Mouse (Mus musculus): Measurements from ENCODE around the gene Cd2. TPM values are rescaled to one million over a fixed set of nuclear protein-coding genes. Genes with fewer than 3 reads are reported as not detected.

The Cd2 gene
- total RNA-seq, 2 experiments from 2014 or later = not detected

DNA sequence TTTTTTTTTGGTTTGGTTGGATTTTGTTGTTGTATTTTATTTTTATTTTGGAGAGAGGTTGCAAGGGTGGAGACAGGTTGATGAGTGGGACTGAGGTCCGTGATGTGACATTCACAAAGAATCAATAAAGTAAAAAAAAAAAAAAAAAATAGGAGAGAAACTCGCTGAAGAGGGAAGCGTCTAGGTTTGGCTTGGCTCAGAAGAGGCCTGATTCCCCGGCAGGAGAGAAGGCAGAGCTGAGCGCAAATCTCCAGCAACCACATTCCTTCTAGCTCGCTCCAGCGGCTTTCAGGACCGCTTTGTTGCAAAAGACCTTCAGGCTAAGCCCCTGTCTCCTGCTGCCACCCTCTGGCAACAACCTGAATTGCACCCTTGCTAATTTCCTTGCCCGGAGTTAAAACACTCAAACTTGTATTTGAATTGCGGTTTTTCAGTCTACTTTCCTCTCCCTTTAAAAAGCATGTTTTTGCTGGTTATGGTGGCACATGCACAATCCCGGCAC lies 7.7 kb upstream of the Cd2 start:
- peak; percentile 91 to 96 for DNase-seq (ENCODE audit: low spot score in 2 of 2)
- intact Hi-C loops (cut with DNase I) = loop anchor here (1.0 to 2.0 kb wide), 2 partner anchors 191 to 321 kb away; no protein-coding TSS in a partner anchor

DNA sequence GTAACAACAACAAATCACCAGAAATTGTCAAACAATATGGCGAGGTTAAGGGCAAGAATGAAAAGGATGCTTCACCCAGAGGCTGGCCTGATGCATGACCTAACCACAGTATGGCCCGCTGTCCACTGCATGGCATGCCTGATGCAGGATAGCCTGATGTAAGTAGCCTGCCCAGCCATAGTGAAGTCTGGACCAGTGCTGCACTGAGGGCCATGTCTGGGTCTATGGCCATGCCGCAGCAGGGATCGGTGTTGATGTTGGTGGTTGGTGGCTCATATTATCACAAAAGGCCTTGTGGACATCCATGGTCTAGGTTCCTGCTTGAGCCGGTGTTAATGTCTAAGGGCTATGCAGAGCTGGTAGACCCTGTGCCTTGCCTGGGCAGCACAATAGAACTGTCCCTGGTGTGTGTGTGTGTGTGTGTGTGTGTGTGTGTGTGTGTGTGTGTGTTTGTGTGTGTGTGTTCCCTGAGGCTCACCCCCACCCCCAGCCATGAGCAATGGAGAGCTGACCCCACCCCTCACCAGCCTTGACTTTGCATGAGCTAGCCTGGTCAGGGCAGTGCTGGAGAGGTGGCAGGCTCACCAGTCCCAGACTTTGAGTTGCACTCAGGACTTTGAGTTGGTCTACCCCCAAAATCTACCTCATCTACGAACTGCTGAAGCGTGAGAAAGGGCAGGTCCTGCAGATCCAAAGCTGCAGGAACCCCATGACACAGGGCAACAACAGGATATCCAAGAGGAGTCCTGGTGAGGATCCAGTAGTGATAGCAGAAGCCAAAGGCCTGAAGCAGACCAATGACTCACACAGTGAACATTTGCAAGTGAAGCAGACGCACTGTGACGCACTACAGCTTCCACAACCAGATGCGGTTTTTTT lies 7.0 kb upstream of the Cd2 start:
- no peak for DNase-seq (ENCODE audit: low spot score in 2 of 2)
- intact Hi-C loops (cut with DNase I) = loop anchor here (1.0 to 2.0 kb wide), 2 partner anchors 190 to 320 kb away; no protein-coding TSS in a partner anchor

DNA sequence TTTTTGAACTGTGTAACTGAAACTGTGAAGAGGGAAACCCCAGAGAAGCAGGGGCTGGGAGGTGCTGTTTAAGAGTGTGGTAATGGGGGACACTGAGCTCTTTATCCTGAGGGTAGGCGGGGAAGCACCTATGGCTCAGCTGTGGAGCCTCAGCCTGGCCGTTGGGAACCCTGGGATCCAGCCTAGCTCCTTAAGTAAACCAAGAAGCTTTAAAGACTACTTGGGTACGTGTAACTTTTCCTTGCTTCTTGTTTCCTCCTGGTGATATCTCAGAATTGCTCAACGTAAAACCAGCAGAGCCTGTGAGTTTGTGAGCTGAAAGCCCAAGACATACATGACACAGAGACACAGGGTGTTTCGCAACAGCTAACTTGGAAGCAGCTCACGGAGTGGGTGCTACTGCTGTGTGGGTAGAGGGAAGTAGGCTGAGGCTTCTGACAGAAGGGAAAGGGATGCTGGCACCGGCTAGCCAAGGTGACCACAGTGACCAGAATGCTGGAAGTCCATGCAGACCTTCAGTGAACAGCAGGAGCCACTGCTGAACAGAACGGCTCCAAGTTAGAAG lies 5.9 kb upstream of the Cd2 start:
- no peak for DNase-seq (ENCODE audit: low spot score in 2 of 2)
- intact Hi-C loops (cut with DNase I) = loop anchor here (2.0 kb wide), 1 partner anchor 189 kb away; no protein-coding TSS in a partner anchor

DNA sequence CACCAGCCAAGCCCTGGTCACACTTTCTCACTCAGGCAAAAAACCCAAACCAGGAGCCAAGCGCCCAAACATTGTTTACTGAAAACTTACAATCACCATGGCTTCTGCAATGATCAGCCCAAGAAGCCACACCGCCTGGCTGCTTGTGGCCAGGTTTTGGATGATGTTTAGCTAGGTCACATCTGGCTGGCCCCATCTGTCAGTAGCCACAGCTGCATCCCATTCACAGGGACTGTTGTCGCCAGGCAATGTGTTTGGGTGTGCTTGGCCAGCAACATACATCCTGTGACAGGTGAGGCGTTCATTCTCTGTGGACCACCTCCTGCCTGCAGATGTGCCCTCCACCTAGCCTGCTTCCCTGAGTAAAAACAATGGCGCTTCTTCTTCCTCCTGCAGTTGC lies 4.9 kb upstream of the Cd2 start:
- intact Hi-C loops (cut with DNase I) = no loop called here
- DNase-seq (ENCODE audit: low spot score in 2 of 2) = no peak

DNA sequence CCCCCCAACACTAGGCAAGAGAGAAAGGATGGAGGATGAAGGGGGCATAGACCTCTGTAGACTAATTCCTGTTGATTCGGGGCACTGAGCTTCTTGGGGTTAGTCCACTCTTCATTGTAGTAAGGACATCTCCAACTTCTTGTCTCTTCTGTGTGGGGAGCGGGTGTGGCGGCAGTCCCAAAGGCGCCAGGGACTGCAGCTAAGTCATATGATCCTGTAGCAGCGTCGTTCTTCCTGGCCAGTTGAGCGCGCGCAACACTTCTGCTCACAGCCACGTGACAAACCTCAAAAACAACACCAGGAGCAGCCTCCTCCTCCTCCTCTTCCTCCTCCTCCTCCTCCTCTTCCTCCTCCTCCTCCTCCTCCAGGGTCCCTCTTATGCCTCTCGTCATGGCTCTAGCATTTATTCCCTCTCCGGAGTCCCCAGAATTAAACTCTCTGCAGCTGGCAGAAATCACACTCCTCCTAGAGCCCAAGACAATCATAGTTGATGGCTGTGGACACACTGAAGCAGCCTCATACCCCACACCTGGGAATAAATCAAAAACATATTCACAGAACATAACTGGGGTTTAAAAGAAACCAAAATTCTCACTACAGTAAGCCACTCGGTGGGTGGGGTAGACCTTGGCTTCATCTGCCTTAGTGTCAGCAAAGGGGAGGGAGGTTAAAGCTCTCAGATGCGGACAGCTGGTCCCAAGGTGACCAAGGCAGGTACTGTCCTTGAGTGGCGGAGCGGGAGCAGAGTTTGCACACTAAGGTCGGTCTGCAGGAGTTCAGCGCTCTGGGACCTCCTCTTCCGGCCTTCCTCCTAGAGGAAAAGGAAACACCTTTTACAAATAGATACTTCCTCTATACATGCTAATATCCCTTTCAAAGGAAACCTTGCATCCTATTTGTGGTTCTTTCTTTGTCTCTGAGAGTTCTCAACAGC lies 3.1 kb upstream of the Cd2 start:
- intact Hi-C loops (cut with DNase I) = no loop called here
- DNase-seq (ENCODE audit: low spot score in 2 of 2) = no peak

DNA sequence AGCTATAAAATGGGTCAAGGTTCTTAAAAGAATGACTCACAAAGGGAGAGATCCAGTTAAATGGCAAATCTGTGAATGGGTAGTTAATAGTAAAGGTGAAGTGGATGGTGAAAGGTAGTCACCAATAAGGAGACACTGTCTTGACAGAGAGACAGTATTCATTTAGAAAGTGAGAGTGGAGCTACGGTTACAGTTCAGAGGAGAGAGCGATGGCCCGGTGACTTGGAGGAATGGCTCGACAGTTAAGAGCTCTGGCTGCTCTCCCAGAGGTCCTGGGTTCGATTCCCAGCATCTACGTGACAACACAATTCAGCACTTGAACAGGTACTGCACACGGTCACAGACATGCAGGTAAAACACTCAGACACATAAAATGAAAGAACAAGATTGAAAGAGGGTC lies 2.3 kb upstream of the Cd2 start:
- intact Hi-C loops (cut with DNase I) = no loop called here
- no peak for DNase-seq (ENCODE audit: low spot score in 2 of 2)

DNA sequence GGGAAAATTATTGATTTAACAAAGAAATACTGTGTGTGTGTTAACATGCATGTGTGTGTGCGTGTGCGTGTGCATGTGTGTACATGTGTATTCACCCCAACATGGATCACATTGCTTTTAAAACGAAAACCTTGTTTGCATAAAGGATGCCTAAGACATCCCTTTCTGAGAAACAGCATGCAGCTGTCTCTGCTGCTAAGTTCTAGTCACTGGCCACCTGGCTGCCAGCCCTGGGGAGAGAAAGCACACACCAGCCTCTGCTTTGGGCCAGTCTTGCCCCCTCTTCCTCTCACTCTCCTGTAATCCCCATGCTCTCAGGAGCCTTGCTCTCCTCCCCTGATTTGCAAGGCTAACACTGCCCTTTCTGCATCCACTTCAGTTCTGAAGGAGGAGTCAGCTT lies 1.7 kb upstream of the Cd2 start:
- DNase-seq (ENCODE audit: low spot score in 2 of 2) = no peak
- intact Hi-C loops (cut with DNase I) = no loop called here

DNA sequence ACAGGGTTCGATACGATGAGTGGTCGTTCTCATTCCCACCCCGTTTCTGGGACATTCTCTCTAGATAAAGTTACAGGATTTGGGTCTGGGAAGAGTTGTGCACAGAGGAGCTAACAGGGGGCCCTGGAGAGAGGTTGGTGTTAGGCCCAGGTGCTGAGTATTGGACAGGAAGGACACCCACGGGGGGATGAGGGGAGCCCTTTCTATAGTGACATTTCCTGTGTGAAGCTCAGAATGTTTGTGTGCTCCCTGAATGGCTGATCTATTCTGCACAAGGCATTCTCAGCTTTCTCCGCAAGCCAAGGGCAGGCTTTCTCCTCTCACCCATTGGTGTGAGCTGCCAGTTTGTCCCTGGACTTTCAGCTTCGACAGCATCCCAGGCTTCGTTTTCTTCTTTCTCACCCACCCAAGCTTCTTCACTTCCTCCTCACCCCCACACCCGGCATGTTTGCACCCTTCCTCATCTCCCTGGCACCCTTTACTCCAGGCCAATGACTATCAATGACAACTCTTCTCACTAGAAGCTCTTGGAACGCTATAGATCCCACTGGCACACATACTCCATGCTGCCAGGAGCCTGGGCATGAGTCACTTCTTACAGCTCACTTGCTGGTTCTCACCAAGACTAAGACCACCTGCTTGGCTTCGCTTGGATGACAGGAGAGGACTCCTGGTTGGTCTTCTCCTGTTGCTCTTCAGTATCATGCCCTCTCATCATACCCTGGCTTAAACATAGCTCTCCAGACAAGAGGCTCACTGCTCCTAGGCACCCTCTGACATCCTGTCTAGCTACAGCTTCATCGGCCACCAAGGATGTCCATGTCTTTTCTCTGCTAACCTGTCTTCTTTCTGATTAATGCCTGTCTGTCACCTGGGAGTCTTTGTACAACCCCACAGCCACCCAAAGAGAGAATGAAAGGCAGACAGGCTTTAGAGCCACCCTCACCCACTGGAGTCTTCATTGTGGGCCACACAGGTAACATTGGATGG lies 1.1 kb downstream of the Cd2 start:
- intact Hi-C loops (cut with DNase I) = no loop called here
- DNase-seq (ENCODE audit: low spot score in 2 of 2) = no peak

DNA sequence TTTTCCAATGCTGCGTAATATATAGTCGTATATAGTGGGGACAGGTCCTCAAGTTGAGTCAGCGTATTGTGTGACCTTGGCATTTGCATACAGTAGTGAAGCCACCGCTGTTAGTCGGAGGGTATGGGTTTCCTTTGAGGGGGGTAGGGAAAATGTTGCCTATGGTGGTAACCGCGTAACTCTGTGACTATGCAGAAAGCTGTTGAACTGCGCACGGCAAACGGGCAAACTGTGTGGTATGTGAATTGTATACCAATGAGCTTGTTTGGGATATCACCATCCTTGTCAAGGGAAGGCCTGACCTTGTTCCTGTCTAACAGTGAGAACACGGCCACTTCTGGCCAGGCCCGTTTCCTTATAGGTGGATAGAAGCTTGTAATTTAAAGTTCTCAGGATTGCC lies 1.9 kb downstream of the Cd2 start:
- intact Hi-C loops (cut with DNase I) = no loop called here
- no peak for DNase-seq (ENCODE audit: low spot score in 2 of 2)

DNA sequence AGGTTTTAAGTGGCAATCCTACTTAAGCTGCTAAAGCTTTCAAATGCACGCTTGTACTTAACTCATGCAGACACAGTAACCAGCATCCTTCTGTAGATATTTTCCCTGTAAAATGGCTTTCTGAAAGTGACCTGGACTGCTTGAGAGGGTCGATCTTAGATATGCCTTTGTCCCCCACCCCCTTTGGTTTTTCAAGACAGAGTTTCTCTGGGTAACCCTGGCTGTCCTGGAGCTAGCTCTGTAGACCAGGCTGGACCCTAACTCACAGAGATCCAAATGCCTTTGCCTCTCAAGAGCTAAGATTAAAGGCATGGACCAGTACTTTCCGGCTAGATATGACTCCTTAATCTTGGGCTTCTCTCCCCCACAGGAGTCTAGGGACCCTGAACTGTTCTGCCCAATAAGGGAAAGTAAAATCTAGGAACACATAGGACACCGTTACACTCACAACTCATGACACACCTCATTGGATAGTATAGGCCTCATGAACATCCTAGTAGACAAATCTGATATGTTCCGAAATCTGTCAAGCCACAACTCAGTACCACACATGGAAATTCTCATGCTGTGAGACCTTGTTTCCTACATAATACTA lies 2.6 kb downstream of the Cd2 start:
- intact Hi-C loops (cut with DNase I) = no loop called here
- no peak for DNase-seq (ENCODE audit: low spot score in 2 of 2)

DNA sequence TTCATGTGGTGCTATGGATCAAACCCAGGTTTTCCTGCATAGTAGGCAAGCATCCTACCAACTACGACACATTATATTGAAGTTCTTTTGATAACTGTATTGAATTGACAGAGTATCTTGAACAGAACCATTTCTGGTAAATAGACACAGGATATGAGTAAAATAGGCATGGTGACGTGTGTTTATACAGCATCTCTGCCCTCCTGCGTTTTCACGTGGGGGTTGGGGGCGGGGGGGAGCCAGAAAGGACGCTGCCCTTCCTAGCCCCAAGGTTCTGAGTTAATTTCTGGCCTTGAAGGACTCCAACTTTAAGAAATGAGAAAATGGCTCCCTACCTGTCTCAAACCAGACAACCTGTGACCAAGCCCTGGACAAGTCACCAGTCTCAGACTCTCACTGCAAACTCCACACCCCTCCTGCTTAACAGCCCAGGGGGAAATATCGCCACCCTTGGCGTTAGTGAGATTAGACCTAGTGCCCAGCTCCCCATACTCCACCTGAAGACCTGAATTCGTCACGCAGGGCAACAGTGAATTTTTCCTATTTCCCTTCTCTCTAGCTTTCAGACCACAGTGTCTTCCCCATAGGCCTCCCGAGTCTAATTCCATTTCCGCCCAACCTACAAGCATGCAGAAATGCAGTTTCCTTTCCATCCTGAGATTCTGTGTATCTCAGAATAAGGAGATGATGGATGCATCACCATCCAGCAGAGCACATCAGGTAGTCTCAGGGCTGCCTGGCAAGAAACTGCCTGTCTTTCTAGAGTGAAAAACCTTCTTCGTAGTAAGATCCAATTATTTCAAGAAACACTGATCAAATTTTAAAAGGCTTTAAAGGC lies 3.7 kb downstream of the Cd2 start:
- intact Hi-C loops (cut with DNase I) = no loop called here
- no peak for DNase-seq (ENCODE audit: low spot score in 2 of 2)

DNA sequence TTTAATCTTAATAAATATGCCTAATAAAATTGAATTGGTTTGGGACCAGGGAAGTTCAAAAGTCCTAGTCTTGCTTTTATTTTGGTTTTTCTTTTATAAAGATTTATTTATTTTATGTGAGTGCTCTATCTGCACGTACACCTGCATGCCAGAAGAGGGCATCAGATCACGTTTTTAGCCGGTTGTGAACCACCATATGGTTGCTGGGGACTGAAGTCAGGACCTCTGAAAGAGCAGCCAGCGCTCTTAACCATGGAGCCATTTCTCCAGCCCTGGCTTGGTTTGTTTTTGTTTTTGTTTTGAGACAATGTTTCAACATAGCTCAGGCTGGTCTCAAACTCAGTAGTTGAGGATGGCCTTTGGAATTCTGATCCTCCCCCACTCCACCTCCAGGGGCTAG lies 4.3 kb downstream of the Cd2 start:
- DNase-seq (ENCODE audit: low spot score in 2 of 2) = no peak
- intact Hi-C loops (cut with DNase I) = no loop called here

DNA sequence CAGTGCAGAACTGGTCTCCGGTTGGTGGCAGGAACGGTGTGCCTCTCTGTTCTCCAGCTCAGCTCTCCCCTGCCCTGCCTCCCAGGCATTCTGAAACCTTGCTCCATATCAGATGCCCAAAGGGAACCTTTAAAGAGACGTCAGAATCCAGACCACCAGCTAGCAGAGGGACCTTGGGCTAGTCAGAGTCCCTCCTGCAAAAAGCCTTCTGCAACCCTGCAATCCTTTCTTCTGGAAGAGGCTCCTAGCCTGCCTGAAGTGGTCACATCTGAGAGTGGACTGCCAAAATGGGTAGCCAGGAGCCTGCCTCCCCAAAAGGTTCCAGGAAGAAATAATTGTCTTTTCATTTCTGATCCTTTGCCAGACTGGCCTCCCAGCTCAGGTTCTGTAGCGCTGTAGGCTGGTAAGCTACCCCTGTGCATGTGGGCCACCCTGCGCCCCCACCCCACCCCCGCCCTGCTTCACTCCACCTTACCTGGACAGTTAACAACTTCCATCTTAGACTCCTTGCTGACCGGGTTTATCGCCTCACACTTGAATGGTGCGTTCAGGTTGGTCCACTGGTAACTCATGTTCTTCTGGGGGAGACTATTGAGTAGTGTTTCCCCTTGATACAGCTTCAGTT lies 5.1 kb downstream of the Cd2 start:
- DNase-seq (ENCODE audit: low spot score in 2 of 2) = no peak
- intact Hi-C loops (cut with DNase I) = no loop called here

DNA sequence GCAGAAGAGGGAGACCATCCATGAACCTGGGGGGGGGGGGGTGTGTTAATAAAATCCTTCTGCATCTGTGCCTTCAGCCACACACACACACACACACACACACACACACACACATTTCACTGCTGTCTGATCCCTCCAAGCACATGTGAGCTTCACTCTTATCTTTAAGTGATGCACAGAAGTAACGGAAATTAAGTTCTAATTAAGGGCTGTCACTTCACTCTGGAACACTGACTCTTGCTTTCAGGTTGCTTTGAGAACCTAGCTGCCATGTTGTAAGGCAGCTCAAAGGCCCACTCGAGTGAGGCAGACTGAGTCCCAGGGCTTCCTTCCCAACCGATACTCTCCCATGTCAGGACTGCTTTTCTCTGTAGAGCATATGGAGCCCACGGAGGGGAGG lies 5.9 kb downstream of the Cd2 start:
- no peak for DNase-seq (ENCODE audit: low spot score in 2 of 2)
- intact Hi-C loops (cut with DNase I) = no loop called here

DNA sequence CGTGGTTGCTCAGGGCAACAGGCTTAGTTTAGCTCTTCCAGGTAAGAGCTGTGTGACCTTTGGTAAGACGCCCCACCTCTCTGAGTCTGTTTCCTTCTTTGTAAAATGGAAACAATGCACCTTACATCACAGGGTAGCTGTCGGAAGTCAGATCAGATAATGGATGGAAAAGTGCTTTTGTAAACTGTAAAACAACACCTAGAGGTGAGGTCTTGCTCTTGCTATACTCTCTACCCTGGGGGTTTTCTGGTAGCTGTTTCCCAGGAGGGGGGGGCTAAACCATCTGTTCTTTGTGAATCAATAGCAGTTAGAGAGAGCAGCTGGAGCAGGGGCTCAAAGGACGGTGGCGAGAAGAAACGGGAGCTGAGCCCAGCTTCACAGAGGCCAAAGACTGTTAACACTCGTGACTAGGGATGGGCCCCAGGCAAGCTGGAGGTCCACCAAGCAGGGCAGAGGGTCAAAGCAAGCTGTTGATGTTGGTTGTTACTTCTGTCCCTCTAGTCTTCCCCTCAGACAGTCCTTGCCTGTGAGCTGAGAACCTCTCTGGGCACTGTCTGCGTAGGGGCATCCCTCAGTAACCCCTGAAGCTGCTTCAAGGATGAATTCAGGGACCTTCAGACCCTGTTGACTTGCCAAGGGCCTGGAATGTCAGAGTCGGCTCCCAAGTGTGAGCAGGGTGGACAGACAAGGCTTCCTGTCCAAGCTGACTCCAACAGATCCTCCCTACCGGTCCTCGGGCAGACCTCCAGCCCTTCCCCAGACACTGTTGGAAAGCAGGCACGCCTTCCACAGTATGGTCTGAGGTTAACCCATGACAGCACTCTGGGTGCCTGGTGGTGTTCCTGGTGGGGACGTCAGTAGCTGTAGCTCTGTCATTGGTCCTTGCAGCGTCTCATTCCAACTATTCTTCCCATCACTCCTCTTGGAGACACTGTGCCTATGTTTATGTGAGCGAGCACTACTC lies 7.1 kb downstream of the Cd2 start:
- intact Hi-C loops (cut with DNase I) = no loop called here
- no peak for DNase-seq (ENCODE audit: low spot score in 2 of 2)

DNA sequence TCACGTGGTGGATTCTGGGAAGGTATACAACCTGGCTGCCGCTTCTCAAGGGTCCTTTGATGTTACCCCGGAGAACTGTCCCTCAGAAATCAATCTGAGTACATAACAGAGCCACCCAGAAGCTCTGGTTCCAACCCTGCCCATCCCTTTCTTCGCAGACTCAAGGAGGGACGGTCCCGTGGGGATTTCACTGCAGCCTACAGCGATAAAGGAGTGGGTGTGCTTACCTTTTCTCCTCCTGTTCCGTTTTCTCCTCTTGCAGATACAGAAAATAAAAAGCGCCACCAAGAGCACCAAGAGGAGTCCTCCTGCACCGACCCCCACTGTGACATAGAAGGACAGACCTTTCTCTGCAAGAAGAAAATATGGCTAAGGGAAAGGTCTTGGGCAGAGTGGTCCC lies 8.2 kb downstream of the Cd2 start:
- intact Hi-C loops (cut with DNase I) = no loop called here
- DNase-seq (ENCODE audit: low spot score in 2 of 2) = no peak
